Mouse (Mus musculus) liver, adult 2 months (tissue): ENCODE measurements around the gene Med20.

Experiments
- CTCF ChIP-seq: fragments of 200-500 bp; IDR thresholded peaks from 2 replicates; pipeline ENCODE4 v1.5.1; 2011; ENCODE audit warnings: low read depth, low read length, control low read depth
- POLR2A ChIP-seq: fragments of 200-500 bp; IDR thresholded peaks from 2 replicates; pipeline ENCODE4 v1.6.1; 2011; ENCODE audit warnings: low read length, control low read depth; ENCODE audit not compliant: insufficient read depth; ENCODE audit errors: extremely low read depth

DNA sequence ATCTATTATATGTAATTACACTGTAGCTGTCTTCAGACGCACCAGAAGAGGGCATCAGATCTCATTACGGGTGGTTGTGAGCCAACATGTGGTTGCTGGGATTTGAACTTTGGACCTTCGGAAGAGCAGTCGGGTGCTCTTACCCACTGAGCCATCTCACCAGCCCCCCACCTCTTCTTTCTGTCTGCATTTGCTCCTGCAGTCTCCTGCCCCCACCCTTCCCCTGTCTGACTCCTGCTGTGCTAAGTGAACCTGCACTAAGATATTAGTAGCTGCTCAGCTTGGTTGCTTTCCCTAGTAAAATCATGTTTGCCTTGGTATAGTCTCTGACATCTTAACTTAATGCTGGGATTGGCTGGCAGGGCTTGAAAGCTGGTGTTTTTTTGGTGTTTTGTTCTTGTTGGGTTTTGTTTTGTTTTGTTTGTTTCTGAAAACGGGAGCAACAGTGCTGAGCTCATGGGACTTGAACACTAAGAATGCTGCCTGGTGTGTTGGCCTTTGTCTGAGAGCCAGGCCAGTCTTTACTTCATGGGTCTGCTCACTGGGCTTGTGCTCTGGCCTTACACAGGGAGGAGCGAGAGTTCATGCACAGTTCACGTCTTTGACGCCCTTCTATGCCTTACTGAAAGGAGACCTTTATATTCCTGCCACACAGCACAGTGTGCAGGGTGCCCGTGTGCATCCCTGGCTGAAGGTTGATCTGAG is 51.8 kb downstream of the Med20 start:
- TF ChIP-seq CTCF (no peak), POLR2A (no peak)
